Mouse (Mus musculus) G1E (cell line): ENCODE measurements around the gene Csnk1g2.

ENCODE experiments used
- CTCF ChIP-seq: IDR thresholded peaks from 2 replicates; pipeline ENCODE4 v1.5.1; 2012; ENCODE audit warnings: low read depth, low read length, inconsistent platforms, mixed read lengths
- GATA1 ChIP-seq: IDR thresholded peaks from 2 replicates; pipeline ENCODE4 v1.6.1; 2012; ENCODE audit warnings: borderline replicate concordance, low read length, inconsistent platforms, mixed read lengths
- GATA2 ChIP-seq: IDR thresholded peaks from 2 replicates; pipeline ENCODE4 v1.6.1; 2012; ENCODE audit warnings: low read depth, low read length, inconsistent platforms, borderline replicate concordance
- POLR2AphosphoS5 ChIP-seq: IDR thresholded peaks from 2 replicates; pipeline ENCODE4 v1.6.1; 2012; ENCODE audit warnings: low read depth, low read length, inconsistent platforms; ENCODE audit not compliant: insufficient replicate concordance
- TAL1 ChIP-seq: conservative IDR thresholded peaks from 2 replicates; pipeline ENCODE4 v1.6.1; 2012; ENCODE audit warnings: low read depth, low read length, inconsistent platforms, mixed read lengths

DNA sequence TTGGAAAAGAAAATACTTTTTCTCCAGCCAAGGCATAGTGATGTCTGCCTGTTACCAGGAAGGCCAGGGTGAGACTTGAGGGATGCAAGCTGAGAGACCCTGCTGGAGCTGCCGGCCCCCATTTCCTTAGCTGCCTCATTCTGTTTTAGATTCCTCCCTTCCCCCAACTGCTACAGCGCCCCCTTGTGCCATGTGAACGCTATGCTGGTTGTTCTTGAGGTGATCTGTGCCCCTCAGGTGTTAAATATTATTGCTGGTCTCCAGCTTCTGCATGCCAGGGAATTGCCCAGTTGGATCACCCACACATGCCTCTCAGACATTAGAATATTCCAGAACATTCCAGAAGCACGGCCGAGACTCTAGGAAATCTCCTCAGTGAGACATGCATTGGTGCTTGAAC lies 38.5 kb downstream of the Csnk1g2 start:
- TF ChIP-seq CTCF = peak; percentile 64
- TF ChIP-seq GATA1 = no peak
- no peak for TF ChIP-seq TAL1
- TF ChIP-seq POLR2AphosphoS5 = no peak
- no peak for TF ChIP-seq GATA2
